Mouse (Mus musculus): ENCODE data around the gene Ddx42. TPM values are rescaled to one million over a fixed set of nuclear protein-coding genes. Genes with fewer than 3 reads are reported as not detected.

Gene Ddx42
- total RNA-seq, 2 experiments from 2014 or later = 63.4 to 68.7 TPM

DNA sequence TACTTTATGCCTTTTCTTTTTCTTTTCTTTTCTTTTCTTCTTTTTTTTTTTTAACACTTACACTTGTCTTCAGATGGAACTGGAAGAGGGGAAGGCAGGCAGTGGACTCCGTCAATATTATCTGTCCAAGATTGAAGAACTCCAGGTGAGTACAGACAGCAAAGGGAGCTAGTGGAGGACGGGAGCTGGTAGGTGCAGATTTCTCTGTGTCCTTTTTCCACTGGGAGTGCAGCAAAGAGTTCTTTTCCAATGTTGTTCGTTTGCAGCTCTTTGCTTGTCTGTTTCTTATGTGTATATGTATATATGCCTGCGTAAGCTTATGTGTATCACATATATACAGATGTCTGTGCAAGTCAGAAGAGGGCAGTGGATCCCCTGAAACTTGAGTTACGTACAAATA is 40.0 kb downstream of the Ddx42 start:
- peak; percentile 44 for TF ChIP-seq CTCF (IDR thresholded peaks at IDR 0.05)
- Histone ChIP-seq H3K4me3 (peak overlapping the region; percentile 74), H3K27ac (peak overlapping the region; percentile 93; the same call in 1 of the 2 replicates)
- intact Hi-C loops (cut with DNase I) = loop anchor here (2.0 to 5.0 kb wide), 3 partner anchors 16 to 71 kb away; partner anchors contain the start of genes Ccdc47, Ddx42 and Smarcd2
- no peak for DNase-seq (ENCODE audit: extremely low spot score in 1 of 2, low spot score in 2 of 2)

DNA sequence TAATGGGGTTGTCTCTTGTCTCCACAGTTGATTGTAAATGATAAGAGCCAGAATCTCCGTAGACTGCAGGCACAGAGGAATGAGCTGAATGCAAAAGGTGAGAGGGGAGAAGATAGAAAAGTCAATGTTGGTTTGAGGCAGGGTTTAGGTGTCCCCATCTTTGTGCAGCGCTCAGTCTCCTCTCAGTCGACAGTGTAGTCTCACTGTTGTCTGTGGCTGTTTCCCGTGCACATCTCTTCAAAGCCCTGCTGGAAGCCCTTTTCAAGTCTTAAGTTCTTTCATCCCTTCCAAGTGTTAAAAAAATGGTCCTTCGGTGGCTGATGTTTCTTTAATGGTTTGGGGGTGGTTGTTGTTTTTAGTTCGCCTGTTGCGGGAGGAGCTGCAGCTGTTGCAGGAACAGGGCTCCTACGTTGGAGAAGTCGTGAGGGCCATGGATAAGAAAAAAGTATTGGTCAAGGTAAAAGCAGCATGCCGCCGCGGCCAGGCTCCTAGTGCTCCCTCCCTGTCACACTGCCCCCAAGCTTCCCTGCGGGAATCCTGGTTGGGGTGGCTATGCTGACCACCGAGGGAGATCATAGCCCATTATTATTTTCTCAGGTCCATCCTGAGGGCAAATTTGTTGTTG is 44.2 kb downstream of the Ddx42 start:
- no peak overlapping the region for H3K27ac ChIP-seq
- no peak overlapping the region for H3K4me3 ChIP-seq
- no peak for DNase-seq (ENCODE audit: extremely low spot score in 1 of 2, low spot score in 2 of 2)
- intact Hi-C loops (cut with DNase I) = no loop called here
- no peak for TF ChIP-seq CTCF (IDR thresholded peaks at IDR 0.05)

DNA sequence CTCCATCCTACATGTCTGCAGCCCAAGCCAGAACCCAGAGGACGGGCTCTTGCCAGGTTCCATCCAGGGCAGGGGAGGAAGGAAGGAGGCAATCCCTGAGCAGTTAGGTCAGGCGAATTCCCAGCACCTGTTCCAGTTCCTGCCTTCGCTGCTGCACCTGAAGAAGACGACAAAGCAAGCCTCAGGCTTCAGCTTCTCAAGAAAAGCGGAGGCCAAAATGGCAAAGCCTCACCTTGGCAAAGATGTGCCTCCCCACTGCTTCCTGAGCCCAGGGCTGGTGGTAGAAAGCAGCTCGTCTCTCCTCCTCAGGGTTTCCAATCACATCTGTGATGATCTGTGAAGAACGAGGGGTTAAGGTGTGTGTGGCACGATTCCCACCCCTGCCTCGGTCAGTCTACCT is 47.2 kb downstream of the Ddx42 start:
- no peak for DNase-seq (ENCODE audit: extremely low spot score in 1 of 2, low spot score in 2 of 2)
- intact Hi-C loops (cut with DNase I) = no loop called here
- H3K27ac ChIP-seq = no peak overlapping the region
- no peak for TF ChIP-seq CTCF (IDR thresholded peaks at IDR 0.05)
- H3K4me3 ChIP-seq = no peak overlapping the region

DNA sequence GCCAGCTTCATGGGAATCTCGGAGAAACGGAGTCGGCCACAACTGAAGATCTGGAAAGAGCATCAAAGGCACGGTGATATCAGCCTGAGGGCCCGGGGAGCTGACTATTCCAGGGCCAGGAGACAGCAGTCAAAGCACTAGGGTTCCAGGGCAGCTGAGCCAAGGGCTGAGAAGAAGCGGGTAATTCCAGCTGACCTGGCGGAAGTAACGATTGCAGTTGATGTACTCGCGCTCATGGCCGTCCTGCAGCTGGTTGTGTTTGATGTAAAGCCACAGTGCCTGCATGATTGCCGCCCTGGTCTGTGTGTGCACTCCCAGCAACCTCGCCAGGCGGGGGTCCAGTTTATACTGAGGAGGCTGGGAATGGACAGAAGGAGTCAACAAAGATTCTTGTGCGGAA is 48.3 kb downstream of the Ddx42 start:
- no peak overlapping the region for H3K27ac ChIP-seq
- TF ChIP-seq CTCF (IDR thresholded peaks at IDR 0.05) = no peak
- no peak for DNase-seq (ENCODE audit: extremely low spot score in 1 of 2, low spot score in 2 of 2)
- H3K4me3 ChIP-seq = no peak overlapping the region
- intact Hi-C loops (cut with DNase I) = no loop called here

DNA sequence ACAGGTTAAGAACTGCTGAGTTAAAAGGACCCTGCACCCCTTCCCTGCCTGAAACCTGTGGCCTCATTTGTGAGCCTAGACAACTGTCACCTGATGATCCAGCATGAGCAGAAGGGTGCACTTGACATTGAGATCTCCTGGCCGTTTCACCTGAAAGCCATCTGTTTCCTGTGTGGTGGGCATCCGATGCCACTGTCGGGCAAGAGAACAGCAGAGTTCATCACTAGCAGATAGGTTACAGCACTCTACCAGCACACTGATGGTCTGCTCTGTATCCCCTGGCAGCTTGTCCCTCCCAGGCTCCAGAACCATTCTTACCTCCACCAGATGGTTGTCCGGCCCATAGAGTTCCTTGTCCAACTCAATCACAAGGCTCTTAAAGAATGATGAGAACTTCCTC is 48.8 kb downstream of the Ddx42 start:
- Histone ChIP-seq H3K4me3 (no peak overlapping the region), H3K27ac (no peak overlapping the region)
- no peak for TF ChIP-seq CTCF (IDR thresholded peaks at IDR 0.05)
- intact Hi-C loops (cut with DNase I) = no loop called here
- DNase-seq (ENCODE audit: extremely low spot score in 1 of 2, low spot score in 2 of 2) = no peak

DNA sequence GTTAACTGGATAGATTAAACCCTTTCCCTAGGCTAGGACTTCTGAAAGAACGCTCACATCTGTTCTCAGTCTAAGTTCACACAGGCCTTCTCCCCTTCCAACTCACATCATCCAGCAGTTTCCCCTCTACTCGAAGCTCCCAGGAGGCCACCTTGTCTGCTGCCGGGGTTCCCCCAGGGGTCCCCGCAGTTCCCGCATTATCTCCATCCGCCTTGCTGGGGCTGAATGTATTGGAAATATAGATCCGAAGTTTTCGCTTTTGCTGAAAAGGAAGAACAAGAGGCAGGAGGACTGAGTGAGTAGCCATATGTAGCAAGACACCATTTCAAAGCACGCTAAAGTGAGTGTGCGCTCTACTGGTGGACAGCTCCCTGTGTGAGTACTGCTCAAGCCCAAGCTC is 49.7 kb downstream of the Ddx42 start:
- Histone ChIP-seq H3K27ac (no peak overlapping the region), H3K4me3 (no peak overlapping the region)
- no peak for TF ChIP-seq CTCF (IDR thresholded peaks at IDR 0.05)
- intact Hi-C loops (cut with DNase I) = no loop called here
- DNase-seq (ENCODE audit: extremely low spot score in 1 of 2, low spot score in 2 of 2) = no peak

DNA sequence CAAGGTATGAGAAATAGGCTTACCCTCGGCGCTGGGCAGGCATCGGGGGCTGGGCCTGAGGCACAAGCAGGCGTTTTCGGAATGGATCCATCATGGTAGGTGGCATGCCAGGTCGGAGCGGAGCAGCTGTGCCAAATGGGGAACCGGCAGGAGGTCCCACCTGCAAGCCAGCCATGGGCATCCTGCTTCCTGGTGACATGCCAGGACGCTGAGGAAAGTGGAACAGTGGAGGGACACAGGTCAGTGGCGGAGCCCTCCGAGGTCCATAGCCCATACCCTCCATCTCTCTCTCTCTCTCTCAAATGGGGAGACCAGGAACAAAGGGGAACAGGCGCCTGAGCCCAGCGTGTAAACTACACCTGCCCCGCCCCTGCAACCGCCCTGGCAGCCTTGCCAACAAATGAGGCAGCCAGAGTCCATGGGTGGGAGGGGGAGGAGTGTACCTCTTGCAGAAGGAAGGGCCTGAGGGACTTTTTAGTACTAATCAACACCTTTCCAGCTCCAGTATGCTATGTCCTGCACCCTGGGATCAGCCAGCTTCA is 50.7 kb downstream of the Ddx42 start:
- Histone ChIP-seq H3K27ac (no peak overlapping the region; the same call in 1 of the 2 replicates), H3K4me3 (no peak overlapping the region)
- intact Hi-C loops (cut with DNase I) = no loop called here
- no peak for DNase-seq (ENCODE audit: extremely low spot score in 1 of 2, low spot score in 2 of 2)
- no peak for TF ChIP-seq CTCF (IDR thresholded peaks at IDR 0.05)

DNA sequence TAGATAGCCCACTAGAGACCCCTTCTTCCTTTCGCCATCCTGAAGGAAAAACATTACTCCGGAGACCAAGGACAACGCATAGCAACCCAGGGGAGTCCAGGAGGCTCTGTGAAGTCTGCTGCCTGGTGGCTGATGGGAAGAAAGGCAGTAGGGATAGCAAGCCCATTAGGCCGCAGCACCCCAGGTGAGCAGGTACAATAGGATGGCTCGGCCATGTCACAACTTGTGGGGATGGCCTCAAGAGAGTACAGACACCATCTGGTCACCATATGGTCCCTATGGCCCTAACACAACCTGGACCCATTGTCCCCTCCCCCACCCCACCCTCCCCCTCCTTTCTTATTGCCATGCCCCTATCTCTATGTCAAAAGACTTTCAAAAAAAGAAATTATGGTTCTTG is 51.1 kb downstream of the Ddx42 start:
- no peak for DNase-seq (ENCODE audit: extremely low spot score in 1 of 2, low spot score in 2 of 2)
- intact Hi-C loops (cut with DNase I) = no loop called here
- H3K4me3 ChIP-seq = no peak overlapping the region
- no peak for TF ChIP-seq CTCF (IDR thresholded peaks at IDR 0.05)
- H3K27ac ChIP-seq = peak overlapping the region; percentile 77

DNA sequence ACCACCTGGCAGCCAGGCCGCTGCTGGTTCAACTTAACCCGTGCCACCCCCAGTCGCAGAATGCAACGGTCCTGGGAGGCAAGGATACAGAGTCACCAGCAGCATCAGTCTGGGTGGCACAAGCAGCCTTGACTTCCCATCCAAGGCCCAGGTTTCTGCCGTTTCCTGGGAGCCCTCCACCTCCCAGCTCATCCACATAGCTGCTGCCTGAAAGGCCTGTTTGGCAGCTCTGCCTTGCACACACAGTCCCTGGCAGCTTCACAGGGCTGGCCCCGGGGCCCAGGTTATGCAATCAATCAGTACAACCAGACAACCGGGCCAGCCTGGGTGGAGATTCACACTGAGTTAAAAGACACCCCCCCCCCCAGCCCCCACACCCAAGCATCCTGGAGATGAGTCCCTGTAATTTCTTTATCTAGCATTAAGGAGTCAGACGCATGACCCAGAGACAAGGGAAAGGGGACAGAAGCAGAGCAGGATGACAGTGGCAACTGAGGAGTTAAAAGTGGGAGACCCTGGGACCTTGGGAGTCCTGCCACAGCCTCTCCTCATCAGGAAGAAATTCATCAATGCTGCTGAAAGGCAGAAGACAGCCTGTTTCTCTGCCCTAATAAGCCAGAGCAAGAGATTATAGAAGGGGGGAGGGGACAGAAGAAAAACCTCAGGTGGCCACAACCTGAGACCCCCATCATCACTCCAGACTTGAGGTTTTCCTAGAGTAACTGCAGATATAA is 51.8 kb downstream of the Ddx42 start:
- DNase-seq (ENCODE audit: extremely low spot score in 1 of 2, low spot score in 2 of 2) = peak; percentile 44 to 54
- TF ChIP-seq CTCF (IDR thresholded peaks at IDR 0.05) = no peak
- H3K4me3 ChIP-seq = no peak overlapping the region
- intact Hi-C loops (cut with DNase I) = no loop called here
- peak overlapping the region; percentile 77 for H3K27ac ChIP-seq

DNA sequence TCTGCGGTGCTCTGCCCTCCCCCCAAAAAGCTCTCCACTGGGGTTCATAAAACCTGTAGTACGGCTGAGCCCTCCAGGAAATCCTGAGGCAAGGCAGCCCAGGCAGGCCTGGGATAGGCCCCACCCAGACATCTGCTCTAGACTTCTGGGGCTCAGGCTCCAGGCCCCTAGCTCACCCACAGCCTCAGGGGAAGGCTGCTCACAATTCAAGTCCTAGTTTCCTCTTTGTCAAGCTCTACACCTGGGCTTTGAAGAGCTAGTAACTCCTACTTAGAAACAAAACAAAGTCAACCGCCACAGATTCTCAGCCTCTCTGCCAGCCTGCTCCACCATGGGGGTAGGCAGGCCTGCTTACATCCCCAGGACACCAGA is 52.3 kb downstream of the Ddx42 start:
- TF ChIP-seq CTCF (IDR thresholded peaks at IDR 0.05) = no peak
- intact Hi-C loops (cut with DNase I) = no loop called here
- Histone ChIP-seq H3K27ac (peak overlapping the region; percentile 77), H3K4me3 (no peak overlapping the region)
- DNase-seq (ENCODE audit: extremely low spot score in 1 of 2, low spot score in 2 of 2) = no peak

DNA sequence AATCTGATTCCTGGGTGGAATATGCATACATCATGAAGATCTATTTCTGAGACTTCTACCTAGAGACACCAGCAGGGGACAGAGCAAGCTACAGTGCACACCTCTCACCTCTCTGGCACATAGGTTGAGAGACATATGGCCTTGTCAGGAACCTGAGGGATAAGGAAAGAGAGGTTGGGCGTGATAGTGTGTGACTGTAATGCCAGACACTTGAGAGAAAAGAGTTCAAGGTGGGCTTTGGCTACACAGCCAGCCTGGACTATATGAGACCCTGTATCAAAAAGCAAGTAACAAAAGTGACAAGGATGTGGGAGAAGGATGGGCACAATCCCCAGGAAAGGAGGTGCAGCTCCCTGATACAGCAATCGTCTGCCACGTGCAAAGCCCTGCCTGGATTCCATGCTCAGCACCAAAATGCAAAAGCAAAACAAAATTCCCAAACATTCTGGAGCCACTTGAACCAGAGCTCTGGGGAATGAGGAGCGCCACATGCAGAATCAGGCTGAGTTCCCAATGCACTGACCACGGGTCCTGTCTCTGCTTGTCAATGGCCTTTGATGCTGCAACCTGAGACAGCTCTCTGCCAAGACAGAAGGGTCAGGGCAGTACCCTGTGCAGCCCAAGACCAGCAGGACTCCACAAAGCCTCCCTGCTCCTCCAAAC is 54.5 kb downstream of the Ddx42 start:
- Histone ChIP-seq H3K4me3 (peak overlapping the region; percentile 83), H3K27ac (peak overlapping the region; percentile 92)
- no peak; the same call in 1 of the 2 replicates for TF ChIP-seq CTCF (IDR thresholded peaks at IDR 0.05)
- no peak for DNase-seq (ENCODE audit: extremely low spot score in 1 of 2, low spot score in 2 of 2)
- intact Hi-C loops (cut with DNase I) = no loop called here

Data from left cerebral cortex, adult 2 months (tissue).